Mouse (Mus musculus) embryonic fibroblast, embryonic 13.5 days (primary cell): ENCODE results near the gene Mbnl2.

Source experiments
- CTCF ChIP-seq: IDR thresholded peaks from 2 replicates; pipeline ENCODE4 v1.5.1; 2011; ENCODE audit warnings: mild to moderate bottlenecking, control low read depth, low read length, moderate library complexity, borderline replicate concordance; ENCODE audit not compliant: insufficient read depth
- POLR2A ChIP-seq: IDR thresholded peaks from 2 replicates; pipeline ENCODE4 v1.6.1; 2011; ENCODE audit warnings: low read depth, mild to moderate bottlenecking, control low read depth, low read length, moderate library complexity

DNA sequence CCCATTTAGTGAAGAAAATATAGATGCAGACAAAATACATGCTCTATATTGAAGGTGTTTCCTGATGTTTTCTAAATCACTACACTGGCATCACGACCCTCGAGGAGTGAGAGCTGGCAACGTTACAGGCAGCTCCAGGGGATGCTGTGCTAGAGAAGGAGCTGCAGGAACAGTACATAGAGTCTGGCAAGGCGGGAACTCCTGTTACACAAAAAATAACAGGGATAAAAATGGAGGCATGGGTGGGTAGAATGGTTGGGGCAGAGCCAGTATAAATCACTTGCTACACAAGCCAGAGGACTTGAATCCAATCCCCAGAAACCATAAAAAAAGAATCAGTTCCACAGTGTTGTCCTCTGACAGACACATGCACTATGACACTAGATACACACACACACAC lies 165.8 kb downstream of the Mbnl2 start:
- TF ChIP-seq POLR2A (no peak), CTCF (no peak)
